Mouse (Mus musculus) adrenal gland, postnatal 14 days (tissue): ENCODE measurements around the gene Art5. TPM values are rescaled to one million over a fixed set of nuclear protein-coding genes. Genes with fewer than 3 reads are reported as not detected.
"Not testable (repeated sequence)": the region's sequence is repeated elsewhere in the genome, so short reads cannot be mapped to it uniquely, and the experiment has no call there.

Experiments
- DNase-seq: peaks from one replicate; pipeline ENCODE4 v3.0.0; 2021; ENCODE audit warnings: mixed read lengths
- total RNA-seq: library from RNA; stranded (reverse); gene quantifications from 2 replicates; pipeline ENCODE4 v1.2.3, GENCODE M21; 2021

The Art5 gene
- total RNA-seq, 1 experiment from 2014 or later = 0.44 TPM

- DNase-seq = no peak
Observed at GRCm38 (mm10) chr7:102081784-102082183, 27.5 kb downstream of the Art5 start.

GRCm38 (mm10) chr7:102080311-102080710 is 29.0 kb downstream of the Art5 start:
- no peak for DNase-seq

GRCm38 (mm10) chr7:102078517-102078916 is 30.8 kb downstream of the Art5 start:
- DNase-seq = peak; percentile 50

- DNase-seq = peak; percentile 43
Observed at GRCm38 (mm10) chr7:102076714-102077296, 32.5 kb downstream of the Art5 start.

GRCm38 (mm10) chr7:102066363-102066762 is 42.9 kb downstream of the Art5 start:
- DNase-seq = no peak

- peak; percentile 97 for DNase-seq
Observed at GRCm38 (mm10) chr7:102065046-102065891, 44.0 kb downstream of the Art5 start, which contains the start of the genes Rnf121, Xndc1 and Xntrpc. TSS of gene Rnf121 (minus strand) at chr7:102065469. TSS of gene Xndc1 (plus strand) at chr7:102065511. TSS of gene Xntrpc (plus strand) at chr7:102065713.

GRCm38 (mm10) chr7:102064655-102065045 is 44.6 kb downstream of the Art5 start:
- DNase-seq = no peak

- DNase-seq = no peak
Observed at GRCm38 (mm10) chr7:102063891-102064290, 45.4 kb downstream of the Art5 start.

GRCm38 (mm10) chr7:102062203-102062602 is 47.1 kb downstream of the Art5 start:
- no peak for DNase-seq

GRCm38 (mm10) chr7:102061353-102061752 is 47.9 kb downstream of the Art5 start:
- DNase-seq = no peak

- not testable (repeated sequence) for DNase-seq
Observed at GRCm38 (mm10) chr7:102048524-102048923, 60.8 kb downstream of the Art5 start.

Other genes with a start within 250 kb of the Art5 start
- 24.0 and 27.0 TPM in 2 replicates for gene Anapc15, start 245.8 kb downstream of the Art5 start, total RNA-seq
- 2.6 and 3.0 TPM in 2 replicates for gene Folr1, start 238.7 kb downstream of the Art5 start, total RNA-seq
- 116 and 118 TPM in 2 replicates for gene Lamtor1, start 203.6 kb downstream of the Art5 start, total RNA-seq
- gene Tomt, start 203.1 kb downstream of the Art5 start, total RNA-seq = not detected in 2 replicates
- gene Lrrc51, start 175.6 kb downstream of the Art5 start, total RNA-seq = 6.0 and 7.3 TPM in 2 replicates
- 154 and 164 TPM in 2 replicates for gene Numa1, start 175.4 kb downstream of the Art5 start, total RNA-seq
- gene Il18bp, start 90.8 kb downstream of the Art5 start, total RNA-seq = 5.6 and 5.8 TPM in 2 replicates
- gene Rnf121, start 44.0 kb downstream of the Art5 start, total RNA-seq = 30.4 and 32.0 TPM in 2 replicates
- gene Xndc1, start 44.0 kb downstream of the Art5 start, total RNA-seq = 12.1 and 17.2 TPM in 2 replicates
- 1.2 and 1.5 TPM in 2 replicates for gene Xntrpc, start 43.8 kb downstream of the Art5 start, total RNA-seq
- gene Trpc2, start 26.4 kb downstream of the Art5 start, total RNA-seq = not detected in 2 replicates
- gene Art1, start 7.7 kb downstream of the Art5 start, total RNA-seq = not detected in 2 replicates
- not detected in 2 replicates for gene Chrna10, start 7.3 kb upstream of the Art5 start, total RNA-seq
- 56.4 and 61.3 TPM in 2 replicates for gene Nup98, start 100.7 kb upstream of the Art5 start, total RNA-seq
- gene Pgap2, start 100.7 kb upstream of the Art5 start, total RNA-seq = 75.7 and 87.8 TPM in 2 replicates
- gene Rhog, start 146.6 kb upstream of the Art5 start, total RNA-seq = 53.6 and 63.5 TPM in 2 replicates
- gene Stim1, start 158.3 kb upstream of the Art5 start, total RNA-seq = 71.0 and 88.3 TPM in 2 replicates